Mouse (Mus musculus) left cerebral cortex, postnatal 10 days (tissue): ENCODE measurements at regions not wholly inside any gene's neighbourhood (a gene's known extent, or its start where the extent isn't known, plus 50 kb on each side); places are given as distances from the start of the nearest gene placed in this dataset.
A peak's percentile ranks its signal among the peaks of the same experiment; 100 is the strongest.

Source experiments
- DNase-seq, 2 experiments: peaks; one replicate each; pipeline ENCODE4 v3.0.0; 2021 to 2022; ENCODE audit warnings: low spot score in 2 of 2, mixed read lengths in 1 of 2; ENCODE audit errors: extremely low spot score in 1 of 2
- intact Hi-C: fragments of 180-260 bp; cut with DNase I; formaldehyde crosslinking; loops from one replicate; pipeline ENCODE4 v1.15.1; 2025

GRCm38 (mm10) chr1:184353832-184354449, 319.8 kb upstream of the 1700056E22Rik start:
- intact Hi-C loops, result no loop called here
- no peak for DNase-seq

GRCm38 (mm10) chr1:184351760-184352159, 317.7 kb upstream of the 1700056E22Rik start:
- DNase-seq, result no peak
- intact Hi-C loops, result no loop called here

GRCm38 (mm10) chr1:184344829-184345228, 310.7 kb upstream of the 1700056E22Rik start:
- intact Hi-C loops, result no loop called here
- DNase-seq, result no peak

DNA sequence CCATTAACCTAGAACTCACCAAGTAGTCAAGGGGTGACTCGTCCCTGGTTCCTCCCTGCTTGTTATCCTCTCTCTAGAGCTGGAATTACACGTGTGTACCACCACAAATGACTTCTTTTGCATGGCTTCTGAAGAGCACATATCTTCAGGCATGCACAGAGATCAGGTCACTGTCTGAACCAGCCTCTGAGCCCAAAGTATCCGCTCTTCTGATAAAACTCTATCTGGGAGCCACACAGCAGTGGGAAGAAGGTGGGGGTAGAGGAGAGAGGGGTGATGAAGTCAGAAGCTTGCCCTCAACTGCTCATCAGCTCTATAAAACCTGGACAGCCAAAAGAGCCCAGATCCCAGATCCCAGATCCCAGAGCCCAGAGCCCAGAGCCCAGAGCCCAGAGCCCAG, 301.9 kb upstream of the 1700056E22Rik start:
- intact Hi-C loops, result no loop called here
- no peak for DNase-seq

- intact Hi-C loops, result no loop called here
- peak in 1 of 2 experiments; percentile 49 for DNase-seq
These were observed 301.2 kb upstream of the 1700056E22Rik start for GRCm38 (mm10) chr1:184335281-184335680.

DNA sequence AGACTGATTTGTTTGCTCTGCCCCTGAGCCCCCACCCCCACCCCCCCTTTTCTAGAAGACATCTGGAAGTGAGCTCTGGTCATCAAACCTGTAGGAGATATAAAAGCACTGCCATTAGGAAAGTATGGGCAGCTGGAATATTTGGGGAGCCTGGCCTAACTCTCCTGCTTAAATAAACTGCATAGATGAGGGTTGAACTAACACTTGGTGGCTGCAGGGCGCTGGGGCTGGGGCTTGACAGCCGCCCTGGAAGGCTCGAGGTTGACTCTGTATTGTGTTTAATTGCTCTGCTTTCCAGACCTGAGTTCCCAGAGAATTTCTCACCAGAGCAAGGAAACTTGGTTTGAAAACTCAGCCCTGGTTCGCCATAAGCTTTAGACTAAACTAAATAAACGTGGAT, 300.7 kb upstream of the 1700056E22Rik start:
- intact Hi-C loops, result no loop called here
- no peak for DNase-seq

- no peak for DNase-seq
- intact Hi-C loops, result no loop called here
These were observed 299.0 kb upstream of the 1700056E22Rik start for GRCm38 (mm10) chr1:184333086-184333485.

DNA sequence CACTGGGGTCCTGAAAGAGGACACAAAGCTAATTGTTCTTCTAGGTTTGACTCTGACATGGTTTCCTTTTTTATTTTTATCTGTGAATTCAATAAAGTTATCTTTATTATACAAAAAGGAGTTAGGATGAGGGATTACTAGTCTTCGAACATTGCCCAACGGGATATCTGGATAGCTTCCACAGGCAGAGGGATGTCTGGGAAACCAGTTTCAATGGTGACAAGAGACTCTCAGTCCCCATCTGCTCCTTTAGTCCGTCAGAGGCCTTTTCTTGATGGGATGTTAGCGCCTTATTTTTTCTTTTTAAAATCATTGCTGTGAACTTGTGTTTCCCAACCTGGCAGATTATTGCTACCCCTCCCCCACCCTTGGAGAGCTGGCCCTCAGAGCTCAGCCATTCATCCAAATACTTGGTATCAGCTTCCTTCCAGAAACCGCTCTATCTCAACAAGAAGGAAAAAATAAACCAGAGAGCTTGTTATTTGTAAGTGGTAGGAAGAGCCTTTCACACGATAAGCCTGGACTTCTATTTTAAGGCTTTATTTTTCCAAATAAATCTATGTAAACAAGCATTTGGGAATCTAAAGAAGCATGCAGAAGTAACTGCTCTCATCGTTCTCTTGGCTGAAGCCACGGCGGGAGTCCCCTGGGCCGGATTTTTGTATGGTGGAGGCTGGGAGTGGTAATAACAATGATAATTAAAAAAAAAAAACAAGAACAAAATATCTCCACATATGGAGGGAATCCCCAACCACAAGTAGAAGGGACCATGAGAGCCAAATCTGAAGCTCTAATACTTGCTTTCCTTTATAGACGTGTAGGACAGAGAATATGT, 296.6 kb upstream of the 1700056E22Rik start:
- no peak for DNase-seq
- intact Hi-C loops, result no loop called here

DNA sequence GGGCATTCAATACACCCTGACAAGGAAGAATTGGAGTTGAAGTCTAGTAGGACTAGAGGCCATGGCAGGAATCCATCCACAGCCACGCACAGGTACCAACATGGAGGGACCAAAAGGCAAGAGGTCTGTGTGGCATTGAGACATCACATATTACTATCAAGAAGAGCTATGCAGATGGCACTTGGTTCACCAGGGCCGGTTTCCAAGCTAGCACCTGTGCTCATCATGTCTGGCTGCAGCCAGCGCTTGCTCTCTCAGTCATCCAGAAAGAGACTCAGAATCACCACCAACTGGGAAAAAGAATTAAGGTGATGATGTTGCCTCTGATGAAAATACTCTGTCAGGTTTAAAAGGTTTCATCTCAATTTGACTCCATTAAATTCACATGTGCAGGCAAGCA, 292.1 kb upstream of the 1700056E22Rik start:
- no peak for DNase-seq

DNA sequence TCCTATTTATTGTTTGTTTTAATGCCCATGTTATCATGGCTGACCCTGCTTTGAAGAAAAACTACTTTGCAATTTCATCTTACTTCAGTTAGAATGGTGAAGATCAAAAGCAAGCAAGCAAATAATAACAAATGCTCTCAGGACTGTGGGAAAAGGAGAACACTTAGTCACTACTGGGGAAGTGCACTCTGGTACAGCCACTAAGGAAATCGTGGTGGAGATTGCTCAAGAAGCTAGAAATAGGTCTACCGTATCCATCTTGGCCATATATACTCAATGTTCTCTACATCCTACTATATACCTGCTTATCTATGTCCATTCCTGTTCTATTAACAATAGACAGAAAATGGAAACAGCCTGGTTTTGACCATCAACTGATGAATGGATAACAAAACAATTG, 290.1 kb upstream of the 1700056E22Rik start:
- intact Hi-C loops, result no loop called here
- DNase-seq, result no peak

More for the DNA sequence above, 292.1 kb upstream of the 1700056E22Rik start:
- intact Hi-C loops, result no loop called here

DNA sequence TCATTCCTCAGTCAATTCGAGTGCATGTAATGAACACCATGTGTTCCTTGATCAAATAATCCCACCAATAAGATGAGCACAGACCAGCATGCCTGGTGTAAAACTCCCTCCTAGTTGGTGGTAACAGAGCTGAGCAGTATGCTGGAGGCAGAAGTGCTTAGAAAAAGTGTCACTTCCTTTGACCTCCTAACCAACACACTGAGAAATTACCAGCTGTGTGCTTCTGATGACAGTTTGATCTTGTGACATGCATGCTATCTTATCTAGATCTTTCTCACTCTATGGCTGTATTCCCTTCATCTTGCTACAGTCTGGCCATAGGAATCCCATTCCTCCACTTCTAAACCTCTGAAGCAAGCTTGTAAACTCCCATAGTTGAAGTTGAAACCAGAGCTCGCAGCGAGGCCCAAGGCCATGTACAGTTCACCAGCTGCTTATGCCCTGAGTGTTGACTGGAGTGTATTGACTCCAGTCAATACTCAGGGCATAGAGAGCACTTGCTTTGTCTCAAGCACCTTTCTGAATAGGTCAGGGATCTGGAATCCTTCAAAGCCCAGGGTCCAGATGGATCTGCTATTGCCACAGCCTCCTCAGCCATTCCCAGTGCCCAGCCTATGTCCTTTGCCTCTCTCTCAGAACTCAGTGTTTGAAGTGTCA, 286.5 kb upstream of the 1700056E22Rik start:
- intact Hi-C loops, result no loop called here
- no peak for DNase-seq

DNA sequence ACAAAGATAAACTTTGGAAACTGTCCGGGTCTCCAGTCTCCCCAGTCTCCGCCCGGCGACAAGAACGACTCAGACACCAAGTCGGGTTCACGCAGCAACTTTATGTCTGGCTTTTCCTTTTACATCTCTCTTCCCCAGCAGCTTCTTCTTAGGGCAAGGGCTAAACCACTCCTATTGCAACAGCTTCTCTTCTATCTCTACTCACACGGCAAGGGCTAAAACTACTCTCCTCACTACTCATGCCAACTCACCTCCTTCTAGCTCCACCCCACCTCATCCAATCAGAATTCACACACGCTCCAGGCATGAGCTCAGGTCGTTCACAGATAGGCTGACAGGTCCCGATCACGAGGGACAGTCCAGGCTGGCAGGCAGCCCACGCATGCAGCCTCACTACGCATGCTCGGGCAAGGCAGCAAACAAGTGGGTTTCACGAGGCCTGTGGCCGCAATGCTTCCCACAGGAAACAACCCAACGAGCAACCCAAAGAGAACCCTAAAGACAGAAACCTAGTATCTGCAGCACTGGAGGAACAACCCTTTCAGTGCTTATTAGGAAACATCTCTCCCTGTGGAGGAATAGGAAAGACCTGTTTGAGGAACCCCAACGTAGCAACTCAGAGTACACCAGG, 276.2 kb upstream of the 1700056E22Rik start:
- intact Hi-C loops, result no loop called here

DNA sequence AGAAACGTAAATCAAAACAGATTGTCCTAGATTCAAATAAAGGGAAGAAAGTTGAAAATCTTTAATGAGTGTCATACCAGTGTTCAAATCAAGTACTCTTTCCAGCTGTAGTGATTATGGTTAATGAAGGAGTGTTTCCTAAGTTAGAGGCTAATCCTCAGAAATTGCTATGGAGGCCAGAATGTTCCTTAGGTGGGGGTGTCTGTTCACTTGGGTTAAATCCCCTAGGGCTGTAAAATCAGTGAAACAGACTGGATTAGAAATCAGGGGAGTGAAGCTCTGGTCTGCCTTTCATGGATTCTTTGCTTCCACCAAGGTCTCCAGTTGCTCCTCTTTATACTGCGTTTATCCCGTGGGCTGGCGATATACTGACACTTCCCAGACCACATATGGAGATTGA, 270.7 kb upstream of the 1700056E22Rik start:
- no peak for DNase-seq
- intact Hi-C loops, result no loop called here

More for the DNA sequence above, 276.2 kb upstream of the 1700056E22Rik start:
- DNase-seq, result no peak

DNA sequence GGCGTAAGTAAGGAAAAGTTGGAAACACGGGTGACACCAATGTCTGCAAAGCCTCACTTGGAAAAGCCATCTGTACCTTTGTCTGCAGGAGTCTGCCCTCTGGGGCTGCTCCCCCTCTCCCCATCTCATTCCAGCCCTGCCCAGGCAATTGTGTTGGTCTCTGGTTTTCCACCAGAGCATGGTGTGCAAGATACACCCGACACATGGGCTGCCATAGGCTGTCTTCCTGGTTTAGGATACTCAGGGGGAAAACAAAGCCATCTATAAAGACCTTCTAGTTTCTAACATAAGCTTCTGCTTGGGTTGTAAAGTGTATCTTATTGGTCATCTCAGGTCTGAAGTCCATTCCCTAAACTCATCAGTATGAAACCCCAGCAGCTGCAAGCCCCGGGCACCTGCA, 270.1 kb upstream of the 1700056E22Rik start:
- DNase-seq, result no peak
- intact Hi-C loops, result no loop called here

GRCm38 (mm10) chr1:184298701-184299100, 264.6 kb upstream of the 1700056E22Rik start:
- intact Hi-C loops, result no loop called here
- no peak for DNase-seq

- intact Hi-C loops, result no loop called here
- no peak for DNase-seq
These were observed 263.1 kb upstream of the 1700056E22Rik start for GRCm38 (mm10) chr1:184297001-184297740.

DNA sequence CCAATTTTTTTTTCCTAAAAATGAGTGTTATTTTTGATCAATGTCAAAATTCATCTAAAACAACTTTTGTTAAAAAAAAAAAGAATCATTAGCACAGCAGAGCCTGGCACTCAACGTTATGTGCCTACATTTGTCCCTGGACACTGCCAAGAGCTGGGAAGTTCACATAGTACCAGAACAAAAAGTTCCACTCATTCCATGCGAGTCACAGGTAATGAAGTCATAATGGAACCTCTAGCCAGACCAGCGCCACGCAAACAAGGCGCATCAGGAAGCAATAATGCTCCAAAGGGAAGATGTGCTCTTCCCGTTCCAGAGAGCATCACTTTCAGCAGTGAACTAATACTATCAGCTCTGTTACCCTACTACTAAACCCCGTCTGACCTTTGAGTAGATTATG, 257.0 kb upstream of the 1700056E22Rik start:
- DNase-seq, result no peak
- intact Hi-C loops, result no loop called here

DNA sequence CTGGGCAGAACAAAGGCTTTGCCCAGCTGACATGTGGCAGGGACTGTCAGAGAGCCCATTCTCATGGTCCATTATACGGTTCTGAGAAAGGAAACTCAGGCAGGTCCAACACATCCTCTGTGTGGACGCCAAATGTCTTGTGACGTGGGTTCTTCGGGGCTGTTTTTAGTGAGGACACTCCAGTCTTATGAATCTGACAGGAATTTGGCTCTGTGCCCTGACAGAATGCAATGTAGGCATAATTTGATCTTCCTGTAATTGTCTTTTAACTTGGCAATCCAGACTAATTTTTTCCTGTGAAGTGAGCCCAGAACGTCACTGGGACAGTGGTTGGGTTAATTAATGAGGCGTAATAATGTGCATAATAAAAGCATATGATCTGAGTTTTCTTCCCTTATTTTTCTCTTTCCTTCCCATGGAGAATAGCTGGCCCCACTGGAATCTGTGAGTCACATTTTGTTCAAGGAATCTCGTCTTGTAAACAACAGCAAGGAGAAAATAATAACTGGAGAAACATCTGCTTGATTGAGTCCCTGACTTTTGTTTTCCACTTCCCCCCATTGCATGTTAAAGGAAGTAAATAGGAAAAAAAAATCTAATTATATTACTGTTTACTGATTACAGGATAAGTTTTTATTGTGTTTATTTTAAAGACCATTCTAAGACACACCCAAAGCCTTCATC, 255.8 kb upstream of the 1700056E22Rik start:
- peak; percentile 2 to 65 for DNase-seq
- intact Hi-C loops, result no loop called here
